Mouse (Mus musculus): Measurements from ENCODE around the gene Fgb.

DNA sequence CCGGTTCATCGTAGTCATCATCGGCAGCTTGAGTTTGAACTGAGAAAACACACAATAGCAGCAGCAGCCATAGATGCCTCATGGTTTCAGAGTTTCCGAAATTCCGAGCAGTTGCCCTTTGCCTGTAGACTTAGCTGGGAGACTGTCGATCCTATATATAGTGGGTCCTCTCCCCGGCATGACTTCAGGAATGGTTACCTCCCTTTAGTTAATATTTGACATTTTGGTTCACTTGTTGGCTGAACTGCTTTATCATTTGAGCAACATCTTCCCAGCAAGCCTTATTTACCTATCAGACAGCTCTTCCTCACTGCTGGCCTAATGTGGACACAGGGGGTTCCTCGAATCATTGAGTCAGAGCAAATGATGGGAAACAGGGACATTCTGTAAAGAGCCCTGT lies at the start of gene Fgb:
- TF ChIP-seq CTCF (IDR thresholded peaks at IDR 0.05; ENCODE audit: control insufficient read depth, insufficient read depth, insufficient read length), result no peak
- no peak for TF ChIP-seq MYOG (IDR thresholded peaks at IDR 0.05; ENCODE audit: control insufficient read depth, extremely low read depth, insufficient read length)
- no peak for TF ChIP-seq FOSL1 (IDR thresholded peaks at IDR 0.05; ENCODE audit: insufficient read depth, low read length, poor library complexity, severe bottlenecking)
